Mouse (Mus musculus): ENCODE results near the gene Ccdc60. TPM values are rescaled to one million over a fixed set of nuclear protein-coding genes. Genes with fewer than 3 reads are reported as not detected.
"Not testable (repeated sequence)": the region's sequence is repeated elsewhere in the genome, so short reads cannot be mapped to it uniquely, and the experiment has no call there.

The Ccdc60 gene
- total RNA-seq, 1 experiment, result 0.54 TPM

GRCm38 (mm10) chr5:116171721-116172120 is 117.1 kb downstream of the Ccdc60 start:
- H3K9ac ChIP-seq (ENCODE audit: insufficient read depth, low read depth, low read length, poor library complexity, severe bottlenecking), result no peak overlapping the region
- H3K9me3 ChIP-seq (ENCODE audit: control insufficient read depth, insufficient read depth, low read depth, low read length), result no peaks in the 10 kb centered on the region
- no peak overlapping the region for H3K4me3 ChIP-seq (ENCODE audit: insufficient read depth in 1 of 2, low read depth in 1 of 2, low read length in 2 of 2, poor library complexity in 1 of 2, severe bottlenecking in 1 of 2)
- peaks cover 0 to 5% of the 10 kb centered on the region in 2 experiments; a peak in 1 of 4 replicates for H3K4me1 ChIP-seq (ENCODE audit: control insufficient read depth in 2 of 2, insufficient read depth in 2 of 2, low read length in 2 of 2, poor library complexity in 1 of 2)
- no peaks in the 10 kb centered on the region for H3K36me3 ChIP-seq (ENCODE audit: control insufficient read depth, insufficient read depth, low read length, poor library complexity, severe bottlenecking)
- no peak for DNase-seq (ENCODE audit: low read depth, low spot score)
- no peak overlapping the region for H3K27ac ChIP-seq (ENCODE audit: insufficient read depth, low read depth, low read length, poor library complexity, severe bottlenecking)
- no peak for TF ChIP-seq HCFC1 (IDR thresholded peaks at IDR 0.05; ENCODE audit: borderline replicate concordance, insufficient read depth, low read length)
- 0 out of 2 replicates have a peak, but pooled peaks have one; percentile 4 for TF ChIP-seq ZC3H11A (IDR thresholded peaks at IDR 0.05; ENCODE audit: borderline replicate concordance, low read depth, low read length)
- in situ Hi-C loops (cut with MboI; ENCODE audit: low sequenced_read_pairs in 2 of 2, unreplicated experiment in 2 of 2), result no loop called here

- H3K4me3 ChIP-seq (ENCODE audit: insufficient read depth in 1 of 2, low read depth in 1 of 2, low read length in 2 of 2, poor library complexity in 1 of 2, severe bottlenecking in 1 of 2), result no peak overlapping the region
Observed at GRCm38 (mm10) chr5:116166965-116167364, 121.8 kb downstream of the Ccdc60 start.

GRCm38 (mm10) chr5:116165203-116165888 is 123.4 kb downstream of the Ccdc60 start:
- no peak for DNase-seq (ENCODE audit: low read depth, low spot score)
- H3K36me3 ChIP-seq (ENCODE audit: control insufficient read depth, insufficient read depth, low read length, poor library complexity, severe bottlenecking), result no peaks in the 10 kb centered on the region
- H3K27ac ChIP-seq (ENCODE audit: insufficient read depth, low read depth, low read length, poor library complexity, severe bottlenecking), result no peak overlapping the region; the same call in 1 of the 2 replicates
- no peaks in the 10 kb centered on the region for H3K9me3 ChIP-seq (ENCODE audit: control insufficient read depth, insufficient read depth, low read depth, low read length)
- TF ChIP-seq CHD2 (IDR thresholded peaks at IDR 0.05; ENCODE audit: low read depth, low read length) (no peak), ZNF384 (IDR thresholded peaks at IDR 0.05; ENCODE audit: low read depth, low read length) (no peak), HCFC1 (IDR thresholded peaks at IDR 0.05; ENCODE audit: borderline replicate concordance, insufficient read depth, low read length) (no peak), ZC3H11A (IDR thresholded peaks at IDR 0.05; ENCODE audit: borderline replicate concordance, low read depth, low read length) (no peak), MAFK (IDR thresholded peaks at IDR 0.05; ENCODE audit: insufficient read depth, low read depth, low read length) (no peak)
- peaks cover 0 to 7% of the 10 kb centered on the region in 2 experiments; a peak in 1 of 4 replicates for H3K4me1 ChIP-seq (ENCODE audit: control insufficient read depth in 2 of 2, insufficient read depth in 2 of 2, low read length in 2 of 2, poor library complexity in 1 of 2)
- in situ Hi-C loops (cut with MboI; ENCODE audit: low sequenced_read_pairs in 2 of 2, unreplicated experiment in 2 of 2), result no loop called here
- no peak overlapping the region for H3K9ac ChIP-seq (ENCODE audit: insufficient read depth, low read depth, low read length, poor library complexity, severe bottlenecking)
- H3K4me3 ChIP-seq (ENCODE audit: insufficient read depth in 1 of 2, low read depth in 1 of 2, low read length in 2 of 2, poor library complexity in 1 of 2, severe bottlenecking in 1 of 2), result no peak overlapping the region

More at GRCm38 (mm10) chr5:116166965-116167364, 121.8 kb downstream of the Ccdc60 start:
- Histone ChIP-seq H3K36me3 (ENCODE audit: control insufficient read depth, insufficient read depth, low read length, poor library complexity, severe bottlenecking) (no peaks in the 10 kb centered on the region), H3K9ac (ENCODE audit: insufficient read depth, low read depth, low read length, poor library complexity, severe bottlenecking) (no peak overlapping the region), H3K4me1 (ENCODE audit: control insufficient read depth in 2 of 2, insufficient read depth in 2 of 2, low read length in 2 of 2, poor library complexity in 1 of 2) (peaks cover 0 to 7% of the 10 kb centered on the region in 2 experiments; a peak in 1 of 4 replicates), H3K27ac (ENCODE audit: insufficient read depth, low read depth, low read length, poor library complexity, severe bottlenecking) (no peak overlapping the region), H3K9me3 (ENCODE audit: control insufficient read depth, insufficient read depth, low read depth, low read length) (no peaks in the 10 kb centered on the region)
- TF ChIP-seq ZC3H11A (IDR thresholded peaks at IDR 0.05; ENCODE audit: borderline replicate concordance, low read depth, low read length) (no peak), ZNF384 (IDR thresholded peaks at IDR 0.05; ENCODE audit: low read depth, low read length) (no peak), HCFC1 (IDR thresholded peaks at IDR 0.05; ENCODE audit: borderline replicate concordance, insufficient read depth, low read length) (no peak)
- no peak for DNase-seq (ENCODE audit: low read depth, low spot score)
- in situ Hi-C loops (cut with MboI; ENCODE audit: low sequenced_read_pairs in 2 of 2, unreplicated experiment in 2 of 2), result no loop called here

GRCm38 (mm10) chr5:116154811-116155210 is 134.0 kb downstream of the Ccdc60 start:
- in situ Hi-C loops (cut with MboI; ENCODE audit: low sequenced_read_pairs in 2 of 2, unreplicated experiment in 2 of 2), result no loop called here
- no peaks in the 10 kb centered on the region for H3K4me1 ChIP-seq (ENCODE audit: control insufficient read depth in 2 of 2, insufficient read depth in 2 of 2, low read length in 2 of 2, poor library complexity in 1 of 2)
- DNase-seq (ENCODE audit: low read depth, low spot score), result no peak

GRCm38 (mm10) chr5:116146446-116146845 is 142.3 kb downstream of the Ccdc60 start:
- DNase-seq (ENCODE audit: low read depth, low spot score); H3K27ac ChIP-seq (ENCODE audit: insufficient read depth, low read depth, low read length, poor library complexity, severe bottlenecking); H3K9me3 ChIP-seq (ENCODE audit: control insufficient read depth, insufficient read depth, low read depth, low read length); H3K4me3 ChIP-seq (ENCODE audit: insufficient read depth in 1 of 2, low read depth in 1 of 2, low read length in 2 of 2, poor library complexity in 1 of 2, severe bottlenecking in 1 of 2); H3K36me3 ChIP-seq (ENCODE audit: control insufficient read depth, insufficient read depth, low read length, poor library complexity, severe bottlenecking); H3K9ac ChIP-seq (ENCODE audit: insufficient read depth, low read depth, low read length, poor library complexity, severe bottlenecking); in situ Hi-C loops (cut with MboI; ENCODE audit: low sequenced_read_pairs in 2 of 2, unreplicated experiment in 2 of 2): not testable (repeated sequence)
- H3K4me1 ChIP-seq (ENCODE audit: control insufficient read depth in 2 of 2, insufficient read depth in 2 of 2, low read length in 2 of 2, poor library complexity in 1 of 2), result peaks cover 0 to 11% of the 10 kb centered on the region in 2 experiments; a peak in 2 of 4 replicates

More at GRCm38 (mm10) chr5:116154811-116155210, 134.0 kb downstream of the Ccdc60 start:
- Histone ChIP-seq H3K36me3 (ENCODE audit: control insufficient read depth, insufficient read depth, low read length, poor library complexity, severe bottlenecking) (no peaks in the 10 kb centered on the region), H3K9me3 (ENCODE audit: control insufficient read depth, insufficient read depth, low read depth, low read length) (no peaks in the 10 kb centered on the region), H3K27ac (ENCODE audit: insufficient read depth, low read depth, low read length, poor library complexity, severe bottlenecking) (no peak overlapping the region), H3K4me3 (ENCODE audit: insufficient read depth in 1 of 2, low read depth in 1 of 2, low read length in 2 of 2, poor library complexity in 1 of 2, severe bottlenecking in 1 of 2) (no peak overlapping the region), H3K9ac (ENCODE audit: insufficient read depth, low read depth, low read length, poor library complexity, severe bottlenecking) (no peak overlapping the region)
- TF ChIP-seq ZNF384 (IDR thresholded peaks at IDR 0.05; ENCODE audit: low read depth, low read length) (no peak), MAFK (IDR thresholded peaks at IDR 0.05; ENCODE audit: insufficient read depth, low read depth, low read length) (no peak), ZC3H11A (IDR thresholded peaks at IDR 0.05; ENCODE audit: borderline replicate concordance, low read depth, low read length) (no peak), CHD2 (IDR thresholded peaks at IDR 0.05; ENCODE audit: low read depth, low read length) (no peak), HCFC1 (IDR thresholded peaks at IDR 0.05; ENCODE audit: borderline replicate concordance, insufficient read depth, low read length) (no peak)
